Mouse (Mus musculus): Measurements from ENCODE around the gene Pih1d2. TPM values are rescaled to one million over a fixed set of nuclear protein-coding genes. Genes with fewer than 3 reads are reported as not detected.
A peak's percentile ranks its signal among the peaks of the same experiment; 100 is the strongest.

The Pih1d2 gene
- polyA plus RNA-seq, 1 experiment = 40.3 TPM

DNA sequence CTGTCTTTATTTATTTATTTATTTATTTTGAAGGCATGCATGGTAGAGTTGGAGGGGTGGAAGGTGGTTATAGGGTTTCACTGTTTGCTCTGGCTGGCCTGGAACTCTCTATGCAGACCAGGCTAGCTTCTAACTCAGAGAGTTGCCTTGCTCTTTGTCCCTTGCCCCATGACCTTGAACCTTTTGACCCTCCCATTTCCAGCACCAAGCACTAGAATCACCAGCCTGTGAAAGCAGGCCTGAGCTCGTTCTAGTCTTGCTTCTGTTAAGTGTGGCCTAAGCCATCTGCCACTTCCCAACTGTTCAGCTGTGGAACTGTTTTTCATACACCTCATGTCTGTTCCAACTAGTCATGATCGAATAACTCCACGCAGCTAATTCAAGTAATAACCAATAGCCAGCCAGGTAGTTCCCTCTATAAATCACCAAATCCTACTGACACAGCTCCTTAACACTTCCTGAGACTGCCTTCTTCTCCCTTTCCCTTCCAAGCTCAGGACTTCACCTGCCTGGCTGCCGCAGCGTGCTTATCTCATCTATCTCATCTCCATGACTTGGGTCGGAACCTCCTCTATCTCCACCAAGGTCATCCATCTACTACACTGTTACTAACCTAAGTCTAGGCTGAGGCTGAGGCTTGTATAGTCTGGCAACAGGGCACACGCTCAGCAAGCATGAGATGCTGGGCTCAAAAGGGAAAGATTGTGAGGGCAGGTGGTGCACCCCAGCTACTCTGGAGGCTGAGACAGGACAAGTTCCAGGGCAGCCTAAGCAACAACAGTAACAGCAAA is 14.9 kb upstream of the Pih1d2 start:
- TF ChIP-seq POLR2A (IDR thresholded peaks at IDR 0.05; ENCODE audit: control insufficient read depth, low read depth, low read length) (no peak), CTCF (IDR thresholded peaks at IDR 0.05; ENCODE audit: control insufficient read depth, insufficient read depth, insufficient replicate concordance, low read depth, low read length) (no peak)
- H3K4me1 ChIP-seq (ENCODE audit: control insufficient read depth, insufficient read depth, low read length) = peaks cover 5% of the 10 kb centered on the region
- no peak overlapping the region for H3K27ac ChIP-seq (ENCODE audit: control insufficient read depth, insufficient read depth, low read depth, low read length)
- H3K27me3 ChIP-seq (ENCODE audit: control insufficient read depth, insufficient read depth, low read length) = no peaks in the 10 kb centered on the region
- H3K36me3 ChIP-seq (ENCODE audit: control insufficient read depth, insufficient read depth, low read length) = no peaks in the 10 kb centered on the region; the same call in 1 of the 2 replicates
- peak overlapping the region; percentile 12 for H3K4me3 ChIP-seq (ENCODE audit: control insufficient read depth, low read depth, low read length)

DNA sequence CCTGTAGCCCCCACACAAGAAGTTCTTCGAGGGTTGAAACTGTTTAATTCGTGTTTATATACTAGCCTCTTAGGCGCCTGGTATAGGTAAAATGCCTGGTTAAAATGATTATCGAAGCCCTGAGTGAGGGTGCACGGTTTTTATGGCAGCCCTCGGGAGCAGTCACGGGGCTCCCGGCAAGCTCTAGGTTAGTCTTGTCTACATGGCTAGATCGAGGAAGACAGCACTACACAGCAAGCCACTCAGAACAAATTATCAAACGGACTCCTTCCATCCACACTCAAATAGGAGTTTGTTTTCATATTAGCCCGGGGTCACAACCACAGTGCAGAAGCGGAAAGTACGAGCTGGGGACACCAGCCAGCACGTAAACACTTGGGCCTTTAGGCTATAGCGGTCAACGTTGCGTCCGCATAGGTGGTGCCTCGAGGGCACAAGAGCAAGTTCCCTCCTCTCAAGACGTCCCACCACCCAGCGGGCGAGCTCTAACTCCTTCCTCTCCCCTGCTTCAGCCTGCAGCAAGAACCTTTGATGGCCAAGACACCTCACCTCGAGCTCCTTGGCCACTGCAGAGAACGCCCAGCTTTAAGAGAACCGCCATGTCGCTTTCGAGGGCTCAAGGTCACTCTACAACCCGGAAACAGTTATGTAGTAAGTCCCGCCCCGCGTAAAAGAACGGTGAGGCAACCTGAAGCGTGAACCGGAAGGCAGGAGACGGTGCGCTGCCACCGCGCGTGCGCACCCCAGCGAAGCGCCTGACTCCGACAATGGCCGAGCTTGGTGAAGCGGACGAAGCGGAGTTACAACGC is 13.7 kb upstream of the Pih1d2 start, which contains the start of the genes Sdhd and Timm8b:
Gene Sdhd, minus strand, starts transcription at position 624 of the 809 bp plus-strand sequence.
Gene Timm8b, plus strand, starts transcription at position 722 of the 809 bp plus-strand sequence.
- H3K36me3 ChIP-seq (ENCODE audit: control insufficient read depth, insufficient read depth, low read length) = no peaks in the 10 kb centered on the region; the same call in 1 of the 2 replicates
- H3K27ac ChIP-seq (ENCODE audit: control insufficient read depth, insufficient read depth, low read depth, low read length) = peak within 1 kb of the TSS; percentile 84
- H3K27me3 ChIP-seq (ENCODE audit: control insufficient read depth, insufficient read depth, low read length) = no peaks in the 10 kb centered on the region
- peak within 1 kb of the TSS; percentile 94 for H3K4me3 ChIP-seq (ENCODE audit: control insufficient read depth, low read depth, low read length)
- TF ChIP-seq POLR2A (IDR thresholded peaks at IDR 0.05; ENCODE audit: control insufficient read depth, low read depth, low read length) (peak; percentile 97), CTCF (IDR thresholded peaks at IDR 0.05; ENCODE audit: control insufficient read depth, insufficient read depth, insufficient replicate concordance, low read depth, low read length) (no peak)
- H3K4me1 ChIP-seq (ENCODE audit: control insufficient read depth, insufficient read depth, low read length) = peaks cover 5% of the 10 kb centered on the region

DNA sequence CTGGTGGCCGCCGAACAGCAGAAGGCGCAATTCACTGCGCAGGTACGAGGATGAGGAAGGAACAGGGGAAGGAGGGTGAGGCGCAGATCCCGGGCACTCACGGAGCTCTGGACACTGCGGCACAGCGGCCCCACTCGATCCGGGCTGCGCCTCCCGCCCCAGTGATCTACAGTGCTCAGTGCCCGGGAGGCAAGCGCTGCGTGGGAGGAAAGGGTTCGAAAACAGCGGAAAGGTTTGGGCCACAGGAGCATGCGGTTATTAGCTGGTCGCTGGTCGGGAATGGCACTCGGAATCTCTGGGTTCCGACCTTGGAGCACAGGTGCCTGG is 13.2 kb upstream of the Pih1d2 start:
- Histone ChIP-seq H3K27ac (ENCODE audit: control insufficient read depth, insufficient read depth, low read depth, low read length) (peak overlapping the region; percentile 74), H3K36me3 (ENCODE audit: control insufficient read depth, insufficient read depth, low read length) (no peaks in the 10 kb centered on the region; the same call in 1 of the 2 replicates), H3K27me3 (ENCODE audit: control insufficient read depth, insufficient read depth, low read length) (no peaks in the 10 kb centered on the region), H3K4me3 (ENCODE audit: control insufficient read depth, low read depth, low read length) (peak overlapping the region; percentile 94), H3K4me1 (ENCODE audit: control insufficient read depth, insufficient read depth, low read length) (peaks cover 5% of the 10 kb centered on the region)
- TF ChIP-seq POLR2A (IDR thresholded peaks at IDR 0.05; ENCODE audit: control insufficient read depth, low read depth, low read length) (no peak), CTCF (IDR thresholded peaks at IDR 0.05; ENCODE audit: control insufficient read depth, insufficient read depth, insufficient replicate concordance, low read depth, low read length) (no peak)

GRCm38 (mm10) chr9:50604338-50604737 is 12.8 kb upstream of the Pih1d2 start:
- peak overlapping the region; percentile 74 for H3K27ac ChIP-seq (ENCODE audit: control insufficient read depth, insufficient read depth, low read depth, low read length)
- no peaks in the 10 kb centered on the region; the same call in 1 of the 2 replicates for H3K36me3 ChIP-seq (ENCODE audit: control insufficient read depth, insufficient read depth, low read length)
- TF ChIP-seq CTCF (IDR thresholded peaks at IDR 0.05; ENCODE audit: control insufficient read depth, insufficient read depth, insufficient replicate concordance, low read depth, low read length) (no peak), POLR2A (IDR thresholded peaks at IDR 0.05; ENCODE audit: control insufficient read depth, low read depth, low read length) (no peak)

GRCm38 (mm10) chr9:50612115-50612514 is 5.0 kb upstream of the Pih1d2 start:
- no peaks in the 10 kb centered on the region for H3K27me3 ChIP-seq (ENCODE audit: control insufficient read depth, insufficient read depth, low read length)
- no peak overlapping the region for H3K27ac ChIP-seq (ENCODE audit: control insufficient read depth, insufficient read depth, low read depth, low read length)
- TF ChIP-seq POLR2A (IDR thresholded peaks at IDR 0.05; ENCODE audit: control insufficient read depth, low read depth, low read length) (no peak), CTCF (IDR thresholded peaks at IDR 0.05; ENCODE audit: control insufficient read depth, insufficient read depth, insufficient replicate concordance, low read depth, low read length) (no peak)
- H3K36me3 ChIP-seq (ENCODE audit: control insufficient read depth, insufficient read depth, low read length) = no peaks in the 10 kb centered on the region
- H3K4me3 ChIP-seq (ENCODE audit: control insufficient read depth, low read depth, low read length) = no peak overlapping the region
- H3K4me1 ChIP-seq (ENCODE audit: control insufficient read depth, insufficient read depth, low read length) = no peaks in the 10 kb centered on the region; the same call in 1 of the 2 replicates

More at GRCm38 (mm10) chr9:50604338-50604737, 12.8 kb upstream of the Pih1d2 start:
- H3K4me1 ChIP-seq (ENCODE audit: control insufficient read depth, insufficient read depth, low read length) = peaks cover 5% of the 10 kb centered on the region
- H3K4me3 ChIP-seq (ENCODE audit: control insufficient read depth, low read depth, low read length) = peak overlapping the region; percentile 94
- no peaks in the 10 kb centered on the region for H3K27me3 ChIP-seq (ENCODE audit: control insufficient read depth, insufficient read depth, low read length)

DNA sequence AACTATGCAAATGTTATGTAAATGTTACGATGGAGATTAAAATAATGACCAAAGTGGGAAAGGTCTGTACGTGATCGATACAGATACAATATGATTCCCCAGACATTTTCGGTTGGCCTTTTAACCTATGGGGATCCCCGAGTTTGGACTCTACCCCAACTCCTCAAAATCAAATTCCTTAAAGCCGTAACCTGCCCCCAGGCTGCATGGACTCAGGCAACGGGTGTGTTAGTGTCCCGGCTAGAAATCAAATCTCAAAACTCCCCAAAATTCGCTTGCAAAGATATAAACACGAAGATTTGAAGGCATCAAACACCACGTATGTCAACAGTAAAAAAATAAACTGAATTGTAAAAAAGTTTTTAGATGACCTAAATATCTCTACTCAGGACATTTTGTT is 960 bp upstream of the Pih1d2 start:
- Histone ChIP-seq H3K27ac (ENCODE audit: control insufficient read depth, insufficient read depth, low read depth, low read length) (no peak overlapping the region; the same call in 1 of the 2 replicates), H3K4me3 (ENCODE audit: control insufficient read depth, low read depth, low read length) (peak overlapping the region; percentile 97), H3K4me1 (ENCODE audit: control insufficient read depth, insufficient read depth, low read length) (no peaks in the 10 kb centered on the region; the same call in none of the 2 replicates), H3K36me3 (ENCODE audit: control insufficient read depth, insufficient read depth, low read length) (peaks cover 3% of the 10 kb centered on the region), H3K27me3 (ENCODE audit: control insufficient read depth, insufficient read depth, low read length) (no peaks in the 10 kb centered on the region)
- TF ChIP-seq POLR2A (IDR thresholded peaks at IDR 0.05; ENCODE audit: control insufficient read depth, low read depth, low read length) = no peak
- TF ChIP-seq CTCF (IDR thresholded peaks at IDR 0.05; ENCODE audit: control insufficient read depth, insufficient read depth, insufficient replicate concordance, low read depth, low read length) = no peak

Data from testis, adult 2 months (tissue).